Mouse (Mus musculus) cerebellum, adult 2 months (tissue): ENCODE results near the gene Gabarap.

Experiments
- CTCF ChIP-seq: fragments of 200-500 bp; IDR thresholded peaks from 2 replicates; pipeline ENCODE4 v1.5.1; 2011; ENCODE audit warnings: low read depth, mild to moderate bottlenecking, control low read depth, low read length, moderate library complexity, borderline replicate concordance; ENCODE audit not compliant: insufficient read depth
- POLR2A ChIP-seq: fragments of 200-500 bp; IDR thresholded peaks from 2 replicates; pipeline ENCODE4 v1.6.1; 2011; ENCODE audit warnings: low read length, control low read depth, borderline replicate concordance; ENCODE audit not compliant: insufficient read depth

DNA sequence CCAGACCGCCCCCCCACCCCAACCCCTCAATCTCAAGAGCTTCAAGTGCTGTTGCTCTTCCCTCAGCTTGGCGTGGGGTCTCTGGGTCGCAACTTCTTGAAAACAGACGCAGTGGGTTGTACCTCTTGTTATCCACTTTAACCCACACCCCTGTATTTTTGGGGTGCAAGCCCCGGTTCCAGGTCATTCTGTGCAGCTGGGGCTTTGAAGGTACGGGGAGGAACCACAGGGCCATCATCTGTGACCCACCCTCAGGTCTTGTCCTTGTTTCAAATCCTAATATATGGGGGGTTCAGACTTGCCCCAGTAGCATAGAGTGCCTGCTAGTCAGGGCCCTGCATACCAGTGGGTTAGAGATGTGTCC, 33.2 kb downstream of the Gabarap start:
- no peak for TF ChIP-seq CTCF
- TF ChIP-seq POLR2A = no peak
